Mouse (Mus musculus): Measurements from ENCODE around the gene Sult6b2.

Sult6b2 gene

DNA sequence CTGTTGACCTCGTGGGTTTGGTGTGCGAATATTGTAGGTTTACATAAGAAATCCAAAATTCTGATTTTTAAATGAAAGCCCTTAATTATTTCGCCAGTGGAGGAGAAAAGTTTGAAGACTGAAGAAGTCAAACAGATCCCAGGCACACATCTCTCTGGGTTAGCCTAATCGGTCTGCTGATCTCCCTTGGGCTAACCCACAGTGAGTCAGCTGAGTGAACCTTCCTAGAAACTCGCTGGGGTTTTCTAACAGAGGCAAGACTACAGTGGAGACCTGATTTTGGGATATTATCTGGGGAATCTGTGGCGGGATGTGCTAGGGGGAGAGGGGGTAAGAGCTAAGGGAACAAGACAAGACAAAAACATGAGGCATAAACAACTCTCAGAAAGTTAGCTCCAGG, 5.9 kb upstream of the Sult6b2 start:
- DNase-seq (ENCODE audit: low spot score): no peak

DNA sequence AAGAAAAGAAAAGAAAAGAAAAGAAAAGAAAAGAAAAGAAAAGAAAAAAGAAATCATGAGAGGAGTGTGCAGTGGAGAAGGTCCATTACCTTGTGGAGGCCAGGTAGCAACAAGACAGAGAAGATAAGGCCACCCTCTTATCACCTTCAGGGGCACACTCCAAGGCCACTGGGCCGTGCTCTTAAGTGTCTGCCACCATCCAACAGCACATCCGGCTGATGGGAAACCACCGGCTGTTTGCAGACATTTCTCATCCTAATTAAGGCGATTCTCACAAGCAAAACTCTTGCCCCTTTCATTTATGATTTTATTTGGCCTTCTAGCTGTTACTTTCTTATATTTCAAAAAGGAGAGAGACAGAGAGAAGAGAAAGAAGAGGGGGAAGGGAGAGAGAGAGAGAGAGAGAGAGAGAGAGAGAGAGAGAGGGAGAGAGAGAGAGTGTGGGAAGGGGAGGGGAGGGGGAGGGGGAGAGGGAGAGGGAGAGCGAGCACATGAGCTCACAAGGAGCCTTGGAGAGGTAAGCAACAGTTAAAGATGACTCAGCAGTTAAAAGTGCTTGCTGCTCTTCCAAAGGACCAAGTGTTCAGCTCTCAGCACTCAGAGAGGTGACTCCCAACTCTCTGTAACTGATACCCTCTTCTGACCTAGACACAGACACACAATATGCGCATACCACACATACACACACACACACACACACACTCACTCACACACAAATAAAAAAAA, 5.2 kb upstream of the Sult6b2 start:
- DNase-seq (ENCODE audit: low spot score): peak; percentile 43

GRCm38 (mm10) chr6:142806326-142806725, 2.0 kb upstream of the Sult6b2 start:
- no peak for DNase-seq (ENCODE audit: low spot score)

GRCm38 (mm10) chr6:142802617-142803525, 1.4 kb downstream of the Sult6b2 start:
- DNase-seq (ENCODE audit: low spot score): no peak

- no peak for DNase-seq (ENCODE audit: low spot score)
Measured at GRCm38 (mm10) chr6:142801687-142802086, 2.6 kb downstream of the Sult6b2 start.

- no peak for DNase-seq (ENCODE audit: low spot score)
Measured at GRCm38 (mm10) chr6:142799704-142800374, 4.5 kb downstream of the Sult6b2 start.

DNA sequence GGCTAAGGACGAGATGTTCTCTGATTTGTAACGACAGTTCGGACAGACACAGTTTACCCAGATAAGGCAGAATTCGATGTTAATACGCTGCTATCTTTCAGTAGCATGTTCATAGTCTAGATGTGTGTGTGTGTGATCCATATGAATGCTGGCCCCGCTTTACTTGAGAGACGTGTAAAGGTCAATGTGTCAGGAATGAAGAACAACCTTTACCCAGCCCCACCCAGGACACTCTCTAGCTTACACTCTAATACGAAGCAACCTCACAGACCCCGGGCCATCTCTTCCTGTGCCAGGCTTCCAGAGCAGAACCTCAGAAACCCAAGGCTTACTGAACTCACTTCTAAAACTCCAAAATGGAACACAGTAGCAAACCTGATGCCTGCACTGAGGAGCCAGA, 5.5 kb downstream of the Sult6b2 start:
- DNase-seq (ENCODE audit: low spot score): peak; percentile 39

DNA sequence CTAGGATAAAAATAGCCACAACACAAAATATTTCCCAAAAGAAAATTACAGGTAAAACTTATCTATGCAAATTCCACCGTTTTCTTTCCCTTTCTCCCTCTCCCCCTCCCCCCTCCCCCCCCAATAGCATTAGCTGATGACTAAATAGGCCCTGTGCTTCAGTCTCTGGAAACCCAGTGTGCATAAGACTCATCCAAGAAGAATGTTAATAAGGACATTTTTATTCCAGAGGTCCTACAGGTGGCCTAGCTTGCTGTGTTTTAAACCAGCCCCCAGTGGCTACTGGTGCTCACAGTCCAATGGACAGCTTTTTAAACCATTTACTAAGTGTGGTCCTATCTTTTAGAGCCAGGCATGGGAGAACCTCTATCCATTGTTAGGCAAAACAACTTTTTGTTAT, 6.3 kb downstream of the Sult6b2 start:
- DNase-seq (ENCODE audit: low spot score): no peak

- DNase-seq (ENCODE audit: low spot score): no peak
Measured at GRCm38 (mm10) chr6:142795655-142796441, 8.5 kb downstream of the Sult6b2 start.

DNA sequence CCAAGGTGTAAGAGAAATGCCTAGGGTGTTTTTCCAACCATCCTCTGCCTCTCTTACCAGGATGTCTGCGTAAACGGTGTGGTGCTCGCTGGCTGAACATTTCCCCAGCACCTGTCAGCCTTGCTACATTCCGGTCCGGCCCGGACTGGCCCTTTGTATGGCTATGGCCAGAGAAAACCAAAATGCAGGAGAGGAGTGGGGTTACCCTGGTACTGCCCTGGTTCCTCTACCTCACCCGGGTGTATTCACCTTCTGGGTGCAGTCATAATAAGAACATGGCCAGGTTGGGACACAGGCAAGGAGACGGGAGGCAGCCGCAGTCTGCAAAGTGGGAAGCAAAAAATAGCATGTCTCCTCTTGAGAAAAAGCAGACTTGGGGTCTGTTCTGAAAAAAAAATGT, 9.2 kb downstream of the Sult6b2 start:
- no peak for DNase-seq (ENCODE audit: low spot score)

DNA sequence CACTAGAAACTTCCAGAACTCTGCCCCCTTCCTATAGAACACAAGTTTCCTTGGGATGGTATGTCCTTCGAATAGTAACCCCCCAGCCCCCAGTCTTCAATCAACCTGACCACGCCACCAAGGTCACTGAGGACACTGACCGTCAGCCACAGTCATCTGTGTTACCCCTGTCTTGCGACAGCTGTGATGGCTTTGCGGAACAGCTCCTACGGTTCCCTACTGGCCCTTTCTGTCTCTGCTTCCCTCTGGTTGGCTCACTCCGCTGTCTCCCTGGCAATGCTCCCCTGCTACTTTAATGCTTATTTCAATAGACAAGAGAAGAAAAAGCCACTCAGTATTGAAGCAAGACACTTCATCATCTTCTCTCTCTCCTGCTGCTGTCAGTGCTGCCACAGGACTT, 10.8 kb downstream of the Sult6b2 start:
- DNase-seq (ENCODE audit: low spot score): no peak

- no peak for DNase-seq (ENCODE audit: low spot score)
Measured at GRCm38 (mm10) chr6:142792241-142792968, 11.9 kb downstream of the Sult6b2 start.

- no peak for DNase-seq (ENCODE audit: low spot score)
Measured at GRCm38 (mm10) chr6:142789736-142790135, 14.6 kb downstream of the Sult6b2 start.

GRCm38 (mm10) chr6:142788042-142788987, 16.0 kb downstream of the Sult6b2 start:
- no peak for DNase-seq (ENCODE audit: low spot score)

- DNase-seq (ENCODE audit: low spot score): no peak
Measured at GRCm38 (mm10) chr6:142786106-142786505, 18.2 kb downstream of the Sult6b2 start.

GRCm38 (mm10) chr6:142785343-142785742, 19.0 kb downstream of the Sult6b2 start:
- no peak for DNase-seq (ENCODE audit: low spot score)

DNA sequence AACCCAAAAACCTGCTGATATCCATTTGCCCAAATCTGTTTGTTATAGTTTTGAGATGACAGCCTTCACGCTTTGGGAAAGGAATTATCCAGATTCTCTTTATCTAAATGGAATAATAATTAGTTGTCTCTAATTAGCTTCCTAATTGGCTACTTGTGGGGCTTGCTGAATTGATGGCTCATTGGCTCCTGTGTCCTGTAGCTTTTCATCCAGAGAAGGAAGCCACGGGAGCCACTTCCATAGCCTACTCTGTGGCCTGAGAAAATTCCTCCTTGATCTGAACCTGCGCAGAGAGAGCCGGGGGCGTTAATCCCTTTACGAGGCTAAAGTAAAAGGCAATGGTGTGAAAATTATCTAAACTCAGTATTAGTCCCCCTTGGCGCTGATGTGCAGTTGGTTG, 23.0 kb downstream of the Sult6b2 start:
- DNase-seq (ENCODE audit: low spot score): no peak

DNA sequence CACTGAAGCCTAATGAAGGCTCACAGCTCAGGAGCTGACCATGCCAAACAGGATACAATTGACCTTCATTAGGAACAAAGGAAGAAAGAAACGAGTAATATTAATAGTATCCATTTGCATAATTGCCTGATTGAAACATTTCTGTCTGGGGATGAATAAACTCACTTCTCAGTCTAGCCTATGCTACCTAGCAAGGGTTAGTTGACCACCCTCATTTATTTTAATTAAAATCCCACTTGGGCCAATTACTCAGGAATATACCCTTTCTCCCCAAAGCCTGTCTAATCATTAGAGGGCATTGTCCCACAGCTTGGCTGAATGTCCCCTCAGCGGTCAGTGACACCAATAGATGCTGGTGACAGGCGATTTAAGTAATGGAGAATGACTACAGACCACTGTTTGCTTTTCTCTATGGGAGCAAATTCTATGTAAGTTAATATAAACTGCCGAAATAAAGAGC, 23.7 kb downstream of the Sult6b2 start:
- no peak for DNase-seq (ENCODE audit: low spot score)

DNA sequence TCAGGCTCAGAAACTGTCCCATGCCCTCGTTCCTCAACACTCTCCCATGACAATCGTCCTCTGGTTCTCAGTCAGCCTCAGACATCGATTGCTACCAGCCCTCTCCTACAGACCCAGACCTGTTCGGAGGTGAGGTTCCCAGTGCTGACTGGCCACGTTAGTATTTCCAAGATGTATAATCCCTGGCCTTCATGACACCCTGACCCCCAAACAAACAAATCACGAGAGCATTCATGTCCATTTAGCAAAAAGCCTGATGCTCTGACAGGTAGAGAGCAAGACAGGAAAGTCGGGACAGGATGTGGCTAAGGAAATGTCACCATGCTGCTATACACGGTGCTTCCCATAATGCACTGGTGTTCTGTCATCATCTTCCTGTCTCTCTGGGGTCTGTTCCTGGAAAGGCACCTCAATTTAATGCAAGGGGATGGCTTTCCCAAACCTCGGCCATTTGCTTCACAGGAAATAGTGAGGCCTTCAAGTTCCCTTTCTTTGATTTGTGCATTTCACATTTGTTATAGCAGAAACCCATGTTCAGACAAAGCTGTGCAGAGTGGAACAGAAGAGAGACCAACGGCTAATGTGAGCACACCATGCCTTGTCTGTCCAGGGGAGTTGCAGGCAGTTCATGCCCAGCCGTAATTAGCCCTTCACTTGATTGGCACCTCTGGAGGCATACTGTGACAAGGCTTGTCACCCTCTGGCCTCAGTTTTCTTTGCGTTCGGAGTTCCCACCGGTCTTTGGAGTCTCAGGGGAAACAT, 24.3 kb downstream of the Sult6b2 start:
- no peak for DNase-seq (ENCODE audit: low spot score)

Measured in yolk sac, embryonic 10.5 days (tissue).